Mouse (Mus musculus): Measurements from ENCODE around the gene Abcc4. TPM values are rescaled to one million over a fixed set of nuclear protein-coding genes. Genes with fewer than 3 reads are reported as not detected.

Abcc4 gene
- polyA plus RNA-seq, 1 experiment, result 0.96 TPM

DNA sequence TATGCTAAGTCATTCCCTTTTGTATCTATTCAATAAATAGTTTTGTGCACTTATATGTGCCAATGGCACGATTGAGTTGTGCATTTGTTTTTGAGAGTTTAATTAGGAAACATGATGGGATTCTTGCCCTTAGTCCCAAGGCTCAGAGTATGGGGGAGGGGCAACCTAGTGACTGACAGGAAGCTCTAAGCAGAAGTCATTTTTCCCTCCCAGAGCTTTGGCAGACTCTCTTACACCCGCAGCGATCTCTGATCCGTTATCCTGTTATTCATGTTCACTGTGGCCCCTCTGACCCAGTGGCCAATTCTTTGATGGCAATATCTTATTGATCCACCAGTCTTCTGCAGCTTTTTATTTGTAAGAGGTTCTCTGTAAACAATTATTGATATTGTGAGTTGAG lies 253.4 kb downstream of the Abcc4 start:
- TF ChIP-seq POLR2A (IDR thresholded peaks at IDR 0.05; ENCODE audit: control insufficient read depth, low read depth, low read length) (no peak), CTCF (IDR thresholded peaks at IDR 0.05; ENCODE audit: control insufficient read depth, insufficient read depth, insufficient replicate concordance, low read depth, low read length) (no peak)
- H3K36me3 ChIP-seq (ENCODE audit: control insufficient read depth, insufficient read depth, low read length), result no peaks in the 10 kb centered on the region

GRCm38 (mm10) chr14:118440155-118440554 lies 265.9 kb downstream of the Abcc4 start:
- peaks cover 4% of the 10 kb centered on the region; the same call in 1 of the 2 replicates for H3K4me1 ChIP-seq (ENCODE audit: control insufficient read depth, insufficient read depth, low read length)
- no peak for TF ChIP-seq POLR2A (IDR thresholded peaks at IDR 0.05; ENCODE audit: control insufficient read depth, low read depth, low read length)
- TF ChIP-seq CTCF (IDR thresholded peaks at IDR 0.05; ENCODE audit: control insufficient read depth, insufficient read depth, insufficient replicate concordance, low read depth, low read length), result no peak
- H3K36me3 ChIP-seq (ENCODE audit: control insufficient read depth, insufficient read depth, low read length), result no peaks in the 10 kb centered on the region
- no peak overlapping the region for H3K4me3 ChIP-seq (ENCODE audit: control insufficient read depth, low read depth, low read length)
- no peaks in the 10 kb centered on the region for H3K27me3 ChIP-seq (ENCODE audit: control insufficient read depth, insufficient read depth, low read length)
- H3K27ac ChIP-seq (ENCODE audit: control insufficient read depth, insufficient read depth, low read depth, low read length), result no peak overlapping the region

More for the DNA sequence above, 253.4 kb downstream of the Abcc4 start:
- Histone ChIP-seq H3K4me3 (ENCODE audit: control insufficient read depth, low read depth, low read length) (no peak overlapping the region), H3K27ac (ENCODE audit: control insufficient read depth, insufficient read depth, low read depth, low read length) (no peak overlapping the region), H3K27me3 (ENCODE audit: control insufficient read depth, insufficient read depth, low read length) (no peaks in the 10 kb centered on the region), H3K4me1 (ENCODE audit: control insufficient read depth, insufficient read depth, low read length) (peaks cover 4% of the 10 kb centered on the region)

DNA sequence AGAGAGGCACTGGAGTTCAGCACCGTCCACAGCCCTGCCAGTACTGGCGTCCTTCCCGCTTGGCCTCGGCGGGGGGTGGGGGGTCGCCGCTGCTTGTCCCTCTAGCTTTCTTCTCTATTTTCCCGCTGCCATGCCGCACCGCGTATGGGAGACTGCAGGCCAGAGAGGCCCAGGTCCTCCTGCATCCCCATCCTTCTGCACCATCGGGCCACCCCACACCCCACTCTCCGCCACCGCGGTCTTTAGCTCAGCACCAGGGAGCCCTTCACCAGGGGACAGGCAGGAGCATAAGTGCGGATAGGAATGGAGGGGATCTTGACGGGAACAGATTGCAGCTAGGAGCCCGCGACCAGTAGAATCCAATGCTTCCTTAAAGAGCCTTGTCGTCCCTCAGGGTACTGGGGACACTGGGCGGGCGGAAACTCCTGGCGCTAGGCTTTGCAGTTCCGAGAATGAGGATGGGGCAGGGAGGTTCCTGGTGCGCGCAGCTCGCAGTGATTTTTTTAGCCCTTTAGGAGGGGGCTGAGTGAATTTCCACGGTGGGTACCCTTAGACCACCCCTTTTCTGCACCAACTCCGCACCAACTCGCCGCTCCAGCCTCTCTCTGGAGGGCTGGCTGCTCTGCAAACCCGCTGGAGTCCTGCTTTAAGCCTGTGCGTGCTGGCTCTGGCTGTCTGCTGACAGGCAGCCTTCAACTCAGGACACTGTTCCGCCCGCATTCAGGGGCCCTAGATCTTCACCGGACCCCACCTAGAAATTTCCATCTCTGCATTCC lies 268.7 kb downstream of the Abcc4 start:
- Histone ChIP-seq H3K27ac (ENCODE audit: control insufficient read depth, insufficient read depth, low read depth, low read length) (no peak overlapping the region), H3K4me1 (ENCODE audit: control insufficient read depth, insufficient read depth, low read length) (peaks cover 4% of the 10 kb centered on the region; the same call in 1 of the 2 replicates), H3K36me3 (ENCODE audit: control insufficient read depth, insufficient read depth, low read length) (no peaks in the 10 kb centered on the region), H3K4me3 (ENCODE audit: control insufficient read depth, low read depth, low read length) (no peak overlapping the region; the same call in 1 of the 2 replicates), H3K27me3 (ENCODE audit: control insufficient read depth, insufficient read depth, low read length) (no peaks in the 10 kb centered on the region)
- TF ChIP-seq CTCF (IDR thresholded peaks at IDR 0.05; ENCODE audit: control insufficient read depth, insufficient read depth, insufficient replicate concordance, low read depth, low read length), result no peak
- no peak for TF ChIP-seq POLR2A (IDR thresholded peaks at IDR 0.05; ENCODE audit: control insufficient read depth, low read depth, low read length)

DNA sequence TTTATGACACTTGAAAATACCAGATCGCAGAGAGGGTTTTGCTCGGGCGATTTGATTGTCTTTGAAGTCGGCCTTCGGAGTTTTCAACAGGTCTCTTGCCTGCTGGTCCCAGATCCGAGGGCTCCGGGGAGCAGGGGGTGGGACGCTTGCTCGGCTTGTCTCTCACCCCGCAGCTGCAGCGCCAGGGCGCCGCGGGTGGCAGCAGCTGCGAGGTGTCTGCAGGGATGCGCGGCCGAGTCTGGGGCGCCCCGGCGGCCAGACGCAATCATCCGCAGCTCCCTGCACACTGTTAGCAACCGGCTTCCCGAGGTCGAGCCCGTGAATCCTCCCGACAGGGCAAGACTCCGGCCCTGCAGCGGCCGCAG lies 269.2 kb downstream of the Abcc4 start:
- Histone ChIP-seq H3K27me3 (ENCODE audit: control insufficient read depth, insufficient read depth, low read length) (no peaks in the 10 kb centered on the region), H3K27ac (ENCODE audit: control insufficient read depth, insufficient read depth, low read depth, low read length) (no peak overlapping the region), H3K4me3 (ENCODE audit: control insufficient read depth, low read depth, low read length) (no peak overlapping the region; the same call in 1 of the 2 replicates), H3K36me3 (ENCODE audit: control insufficient read depth, insufficient read depth, low read length) (no peaks in the 10 kb centered on the region), H3K4me1 (ENCODE audit: control insufficient read depth, insufficient read depth, low read length) (peaks cover 4% of the 10 kb centered on the region; the same call in 1 of the 2 replicates)
- TF ChIP-seq CTCF (IDR thresholded peaks at IDR 0.05; ENCODE audit: control insufficient read depth, insufficient read depth, insufficient replicate concordance, low read depth, low read length) (no peak), POLR2A (IDR thresholded peaks at IDR 0.05; ENCODE audit: control insufficient read depth, low read depth, low read length) (no peak)

- Histone ChIP-seq H3K36me3 (ENCODE audit: control insufficient read depth, insufficient read depth, low read length) (no peaks in the 10 kb centered on the region), H3K27ac (ENCODE audit: control insufficient read depth, insufficient read depth, low read depth, low read length) (no peak overlapping the region), H3K27me3 (ENCODE audit: control insufficient read depth, insufficient read depth, low read length) (no peaks in the 10 kb centered on the region), H3K4me3 (ENCODE audit: control insufficient read depth, low read depth, low read length) (no peak overlapping the region), H3K4me1 (ENCODE audit: control insufficient read depth, insufficient read depth, low read length) (peaks cover 2% of the 10 kb centered on the region; the same call in 1 of the 2 replicates)
- no peak for TF ChIP-seq CTCF (IDR thresholded peaks at IDR 0.05; ENCODE audit: control insufficient read depth, insufficient read depth, insufficient replicate concordance, low read depth, low read length)
- TF ChIP-seq POLR2A (IDR thresholded peaks at IDR 0.05; ENCODE audit: control insufficient read depth, low read depth, low read length), result no peak
These were observed 270.2 kb downstream of the Abcc4 start for GRCm38 (mm10) chr14:118435676-118436330.

DNA sequence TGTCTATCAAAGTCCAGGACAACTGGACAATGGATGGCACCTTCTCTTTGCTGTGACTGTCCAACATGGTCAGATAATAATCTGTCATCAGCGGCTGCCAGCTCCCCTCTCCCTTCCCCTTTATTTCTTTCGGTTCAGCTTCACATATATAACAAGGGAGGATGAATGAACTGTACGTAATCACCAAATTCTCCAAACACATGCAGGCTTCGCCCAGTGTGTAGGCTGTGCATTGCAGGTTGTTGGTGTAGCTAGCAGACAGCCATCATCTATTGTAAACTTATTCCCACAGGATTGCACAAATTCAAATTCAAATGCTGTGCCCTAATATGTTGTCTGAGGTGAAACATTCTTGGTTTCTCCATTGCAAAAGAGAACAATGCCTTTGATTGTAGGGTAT lies 271.2 kb downstream of the Abcc4 start:
- Histone ChIP-seq H3K36me3 (ENCODE audit: control insufficient read depth, insufficient read depth, low read length) (no peaks in the 10 kb centered on the region), H3K27me3 (ENCODE audit: control insufficient read depth, insufficient read depth, low read length) (no peaks in the 10 kb centered on the region), H3K4me3 (ENCODE audit: control insufficient read depth, low read depth, low read length) (no peak overlapping the region), H3K27ac (ENCODE audit: control insufficient read depth, insufficient read depth, low read depth, low read length) (no peak overlapping the region), H3K4me1 (ENCODE audit: control insufficient read depth, insufficient read depth, low read length) (peaks cover 2% of the 10 kb centered on the region; the same call in 1 of the 2 replicates)
- TF ChIP-seq CTCF (IDR thresholded peaks at IDR 0.05; ENCODE audit: control insufficient read depth, insufficient read depth, insufficient replicate concordance, low read depth, low read length) (no peak), POLR2A (IDR thresholded peaks at IDR 0.05; ENCODE audit: control insufficient read depth, low read depth, low read length) (no peak)

GRCm38 (mm10) chr14:118433848-118434247 lies 272.2 kb downstream of the Abcc4 start:
- no peak for TF ChIP-seq POLR2A (IDR thresholded peaks at IDR 0.05; ENCODE audit: control insufficient read depth, low read depth, low read length)
- TF ChIP-seq CTCF (IDR thresholded peaks at IDR 0.05; ENCODE audit: control insufficient read depth, insufficient read depth, insufficient replicate concordance, low read depth, low read length), result no peak
- H3K4me1 ChIP-seq (ENCODE audit: control insufficient read depth, insufficient read depth, low read length), result peaks cover 2% of the 10 kb centered on the region; the same call in 1 of the 2 replicates
- H3K4me3 ChIP-seq (ENCODE audit: control insufficient read depth, low read depth, low read length), result no peak overlapping the region
- no peaks in the 10 kb centered on the region for H3K36me3 ChIP-seq (ENCODE audit: control insufficient read depth, insufficient read depth, low read length)
- H3K27me3 ChIP-seq (ENCODE audit: control insufficient read depth, insufficient read depth, low read length), result no peaks in the 10 kb centered on the region
- H3K27ac ChIP-seq (ENCODE audit: control insufficient read depth, insufficient read depth, low read depth, low read length), result no peak overlapping the region

Other genes with a start within 250 kb of the Abcc4 start
- 0.16 and 0.85 TPM in 2 replicates for gene Cldn10, start 81.7 kb upstream of the Abcc4 start, polyA plus RNA-seq (2012; rRNA removed)
- gene Dzip1, start 219.2 kb upstream of the Abcc4 start, polyA plus RNA-seq (2012; rRNA removed), result 72.9 and 82.4 TPM in 2 replicates
- gene Dnajc3, start 231.8 kb upstream of the Abcc4 start, polyA plus RNA-seq (2012; rRNA removed), result 10.9 and 14.9 TPM in 2 replicates

Measured in testis, adult 2 months (tissue).